Mouse (Mus musculus) erythroid progenitor cell, adult 5-6 weeks (primary cell): ENCODE data around the gene Snx8. TPM values are rescaled to one million over a fixed set of nuclear protein-coding genes. Genes with fewer than 3 reads are reported as not detected.

Source experiments
- ATAC-seq: replicated peaks from 2 replicates; pipeline ENCODE4 v1.8.0; 2016; ENCODE audit warnings: moderate number of reproducible peaks, mild to moderate bottlenecking, moderate TSS enrichment, inconsistent platforms; ENCODE audit not compliant: poor library complexity, low FRiP score, severe bottlenecking
- total RNA-seq, 2 experiments: library from RNA; stranded (forward) in 1 of 2; stranded (reverse) in 1 of 2; fragments of 150-400 nt in 1 of 2; fragments of 186-747, 209-891 nt in 1 of 2; gene quantifications; 2 replicates each; pipeline versions ENCODE4 v1.2.3 to v1.2.4; 2015 to 2017; ENCODE audit warnings: low replicate concordance in 2 of 2

Gene Snx8
- total RNA-seq, 2 experiments from 2014 or later, result 0.84 TPM; not detected in 1

DNA sequence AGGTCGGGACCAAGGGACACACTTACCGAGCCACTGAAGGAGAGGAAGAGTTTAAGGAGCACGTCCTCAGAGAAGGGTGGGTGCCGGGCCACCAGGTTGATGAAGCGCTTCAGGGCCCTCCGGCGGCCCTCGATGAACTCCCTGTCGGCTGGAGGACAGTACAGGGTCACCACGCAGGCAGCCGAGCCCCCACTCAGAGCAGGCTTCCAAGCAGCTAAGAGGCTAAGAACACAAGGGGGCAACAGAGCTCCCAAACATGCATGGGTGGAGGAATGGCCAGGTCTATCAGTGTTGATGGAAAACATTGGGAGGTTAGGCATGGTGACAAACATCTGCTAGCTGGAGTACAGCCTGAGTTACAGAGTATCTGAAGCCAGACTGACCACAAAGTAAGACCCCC is 33.1 kb downstream of the Snx8 start:
- ATAC-seq, result no peak

DNA sequence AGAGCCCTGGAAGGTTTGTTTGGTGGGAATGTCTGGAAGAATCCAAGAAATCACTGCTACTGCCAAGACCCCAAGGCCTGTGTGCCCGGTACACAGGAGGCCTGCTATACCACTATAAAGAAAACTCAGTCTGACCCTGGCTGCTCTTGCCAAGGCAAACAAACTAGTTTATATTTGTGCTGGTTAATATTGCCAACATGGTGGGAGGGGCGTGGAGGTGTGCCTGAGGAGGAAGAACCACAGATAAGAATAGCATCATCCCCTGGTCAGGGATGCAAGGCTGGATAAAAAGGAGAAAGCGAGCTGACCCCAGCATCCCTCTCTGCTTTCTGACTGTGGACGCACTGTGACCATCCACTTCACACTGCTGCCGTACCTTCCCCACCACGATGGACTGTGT is 36.7 kb downstream of the Snx8 start:
- no peak for ATAC-seq

DNA sequence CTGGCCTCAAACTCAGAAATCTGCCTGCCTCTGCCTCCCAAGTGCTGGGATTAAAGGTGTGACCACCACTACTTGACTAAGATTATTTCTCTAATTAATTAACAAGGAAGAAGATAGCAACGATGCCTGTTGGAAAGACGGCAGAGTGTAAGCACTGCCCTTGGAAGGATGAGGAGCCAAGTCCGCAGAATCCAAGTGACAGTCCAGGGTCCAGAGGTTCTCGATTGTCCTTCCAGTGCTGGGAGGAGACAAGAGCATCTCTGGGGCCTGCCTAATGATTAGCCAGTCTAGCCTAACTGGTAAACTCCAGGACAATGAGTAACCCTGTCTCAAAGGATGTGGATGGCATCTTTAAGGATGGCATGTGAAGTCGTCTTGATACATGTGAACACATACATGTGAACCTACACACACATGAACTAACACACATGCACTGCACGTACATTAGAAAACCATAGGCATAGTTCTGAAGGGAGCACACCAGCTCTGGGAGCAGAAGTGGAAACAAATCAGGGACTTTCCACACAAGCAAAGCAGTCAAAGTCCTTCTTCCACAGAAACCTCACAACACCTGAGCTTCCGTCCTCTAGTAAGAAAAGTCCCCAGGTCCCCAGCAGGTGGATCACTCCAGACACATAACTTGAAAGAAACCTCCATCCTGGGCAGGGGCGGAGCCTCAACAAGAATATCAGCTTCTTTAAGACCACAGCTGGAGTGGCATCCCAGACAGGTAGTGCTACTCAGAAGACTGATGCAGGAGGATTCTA is 38.1 kb downstream of the Snx8 start:
- no peak for ATAC-seq

DNA sequence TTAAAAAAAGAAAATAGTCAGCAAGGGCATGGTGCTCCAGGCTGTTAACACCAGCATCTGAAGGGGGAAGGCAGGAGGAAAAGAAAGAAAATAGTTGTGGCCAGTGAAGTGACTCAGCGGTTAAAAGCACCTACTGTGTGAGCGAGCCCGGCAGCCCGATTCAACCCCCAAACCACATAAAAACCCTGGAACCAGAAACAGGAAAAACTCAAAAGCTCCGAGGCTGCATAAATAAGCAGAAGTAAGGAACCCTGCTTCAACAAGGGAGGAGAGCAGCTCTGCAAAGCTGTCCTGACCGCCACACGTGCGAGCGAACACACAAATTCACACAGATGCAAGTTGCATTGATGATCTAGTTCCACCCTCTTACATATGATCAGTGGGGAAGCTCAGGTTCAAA is 39.2 kb downstream of the Snx8 start:
- ATAC-seq, result no peak

DNA sequence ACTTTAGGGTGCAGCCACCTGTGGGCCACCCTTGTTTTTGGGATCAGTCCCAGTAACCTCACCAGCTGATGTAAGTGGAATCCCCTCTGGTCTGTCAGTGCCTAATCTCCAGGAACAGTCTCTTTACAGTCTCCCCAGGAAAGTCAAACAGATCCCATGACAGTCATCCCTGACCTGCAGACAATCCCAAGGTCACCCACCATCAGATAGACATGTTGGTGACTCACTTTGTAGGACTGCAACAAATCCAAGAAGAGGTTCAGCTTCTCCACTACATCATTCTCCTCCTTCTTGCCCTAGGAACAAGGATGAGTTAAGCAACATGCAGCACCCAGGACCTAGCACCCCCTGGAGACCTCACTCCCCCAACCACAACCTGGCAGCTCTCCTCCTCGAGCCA is 43.0 kb downstream of the Snx8 start:
- no peak for ATAC-seq

DNA sequence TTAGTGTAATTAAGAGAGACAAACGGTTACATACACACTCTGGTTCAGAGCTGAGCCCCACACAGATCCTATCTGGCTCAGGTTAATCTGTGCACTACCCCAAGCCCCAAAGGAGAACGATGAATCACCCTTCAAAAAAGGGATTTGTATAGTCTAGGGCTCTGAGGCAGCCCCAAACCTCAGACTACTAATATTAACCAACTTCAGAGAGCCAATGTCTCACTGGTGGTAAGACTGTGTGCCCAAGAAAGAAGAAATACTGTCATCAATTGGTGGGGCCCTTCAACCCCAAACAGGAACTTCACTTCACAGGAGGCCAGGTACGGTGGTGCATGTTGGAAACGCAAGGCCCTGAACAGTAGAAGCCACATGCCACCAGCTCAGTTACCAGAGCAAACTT is 43.8 kb downstream of the Snx8 start:
- ATAC-seq, result no peak

DNA sequence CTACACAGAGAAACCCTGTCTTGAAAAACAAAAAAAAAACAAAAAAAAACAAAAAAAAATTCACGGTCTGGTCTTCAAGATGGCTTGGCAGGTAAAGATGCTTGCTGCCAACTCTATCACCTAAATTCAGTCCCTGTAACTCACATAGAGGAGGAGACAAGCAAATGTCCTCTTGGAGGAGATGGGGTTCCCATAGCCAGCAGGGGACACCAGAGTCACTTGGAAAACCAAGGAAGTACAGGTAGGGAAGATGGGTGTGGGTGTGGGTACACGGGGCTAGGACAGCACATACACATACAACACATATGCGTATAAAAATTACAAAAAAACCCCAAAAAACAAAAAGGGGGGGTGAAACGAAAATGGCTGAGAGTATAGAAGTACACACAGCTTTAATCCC is 46.2 kb downstream of the Snx8 start:
- no peak for ATAC-seq

DNA sequence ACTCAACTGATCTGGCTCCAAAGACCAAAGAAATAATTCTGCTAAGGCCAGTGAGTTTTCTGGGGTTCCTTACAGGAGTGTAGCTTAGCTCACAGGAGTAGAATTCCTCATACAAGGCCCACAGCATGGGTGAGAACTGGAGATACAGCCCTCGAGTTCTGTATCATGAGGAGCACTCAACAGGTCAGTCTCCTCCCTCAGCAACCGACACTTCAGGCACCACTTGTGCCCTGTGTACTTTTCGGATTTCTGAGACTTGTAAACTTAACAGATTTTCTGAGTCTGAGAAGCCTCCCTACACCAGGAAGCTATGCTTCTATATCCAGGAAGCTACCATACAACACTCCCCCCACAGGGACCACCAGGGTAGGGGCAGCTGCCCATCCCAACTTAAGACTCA is 49.2 kb downstream of the Snx8 start:
- ATAC-seq, result no peak

DNA sequence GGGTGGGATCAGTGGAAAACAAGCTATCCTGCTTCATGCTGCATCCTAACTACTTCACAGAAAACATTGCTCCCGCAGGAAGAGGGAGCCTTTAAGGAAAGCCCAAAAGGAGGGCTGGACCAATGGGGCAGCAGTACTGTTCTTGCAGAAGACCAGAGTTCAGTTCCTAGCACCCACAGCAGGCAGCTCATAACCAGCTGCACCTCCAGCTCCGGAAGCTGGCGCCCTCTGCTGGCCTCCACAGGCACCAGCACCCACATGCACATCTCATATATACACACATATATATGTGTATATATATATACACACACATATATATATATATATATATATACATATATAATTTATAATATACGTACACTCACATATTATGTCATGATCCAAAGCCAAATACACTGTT is 50.3 kb downstream of the Snx8 start:
- ATAC-seq, result no peak

DNA sequence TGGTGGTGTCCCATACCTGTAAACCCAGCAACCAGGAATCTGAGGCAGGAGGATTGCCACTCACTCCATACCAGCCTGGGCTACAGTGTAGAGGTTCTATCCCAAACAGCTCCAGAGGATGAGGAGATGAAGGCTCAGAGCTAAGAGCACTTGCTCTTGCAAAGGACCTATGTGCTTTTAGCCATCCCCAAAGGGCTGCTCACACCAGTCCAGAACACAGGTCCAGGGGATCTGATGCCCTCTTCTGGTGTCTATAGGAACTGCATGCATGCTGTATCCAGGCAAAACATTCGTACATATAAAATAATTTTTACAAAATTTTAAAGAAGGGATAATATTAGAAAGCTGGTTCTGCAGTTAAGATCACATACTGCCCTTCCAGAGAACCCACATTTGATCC is 52.4 kb downstream of the Snx8 start:
- no peak for ATAC-seq

DNA sequence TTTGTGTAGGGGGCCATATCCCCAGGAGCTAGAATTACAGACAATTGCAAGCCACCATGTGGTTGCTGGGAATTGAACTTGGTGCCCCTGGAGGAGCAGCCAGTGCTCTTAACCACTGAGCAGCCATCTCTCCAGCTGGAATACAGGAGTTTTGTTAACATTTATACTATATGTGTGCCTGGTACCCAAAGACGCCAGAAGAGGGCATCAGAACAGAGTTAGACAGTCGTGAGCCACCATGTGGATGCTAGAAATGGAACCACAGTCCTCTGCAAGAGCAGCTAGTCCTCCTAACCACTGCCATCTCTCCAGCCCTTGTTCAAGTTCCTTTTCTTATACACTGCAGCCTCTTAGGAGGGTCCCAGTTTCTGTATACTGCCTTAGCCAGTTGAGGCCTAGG is 55.4 kb downstream of the Snx8 start:
- ATAC-seq, result no peak

DNA sequence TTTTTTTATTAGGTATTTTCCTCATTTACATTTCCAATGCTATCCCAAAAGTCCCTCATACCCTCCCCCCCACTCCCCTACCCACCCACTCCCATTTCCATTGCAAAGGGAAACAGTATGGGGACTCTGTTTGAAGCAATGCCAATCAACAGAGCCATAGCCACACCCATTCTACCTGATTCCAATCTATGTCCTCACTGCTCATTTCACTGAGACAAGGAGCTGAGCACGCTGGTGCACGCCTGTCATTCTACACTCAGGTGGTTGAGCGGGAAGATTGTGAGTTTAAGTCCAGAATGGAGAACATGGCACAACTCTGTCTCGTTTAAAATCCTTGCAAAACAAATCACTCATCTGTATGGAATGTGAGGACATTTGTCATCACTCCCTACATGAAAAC is 56.5 kb downstream of the Snx8 start:
- no peak for ATAC-seq

DNA sequence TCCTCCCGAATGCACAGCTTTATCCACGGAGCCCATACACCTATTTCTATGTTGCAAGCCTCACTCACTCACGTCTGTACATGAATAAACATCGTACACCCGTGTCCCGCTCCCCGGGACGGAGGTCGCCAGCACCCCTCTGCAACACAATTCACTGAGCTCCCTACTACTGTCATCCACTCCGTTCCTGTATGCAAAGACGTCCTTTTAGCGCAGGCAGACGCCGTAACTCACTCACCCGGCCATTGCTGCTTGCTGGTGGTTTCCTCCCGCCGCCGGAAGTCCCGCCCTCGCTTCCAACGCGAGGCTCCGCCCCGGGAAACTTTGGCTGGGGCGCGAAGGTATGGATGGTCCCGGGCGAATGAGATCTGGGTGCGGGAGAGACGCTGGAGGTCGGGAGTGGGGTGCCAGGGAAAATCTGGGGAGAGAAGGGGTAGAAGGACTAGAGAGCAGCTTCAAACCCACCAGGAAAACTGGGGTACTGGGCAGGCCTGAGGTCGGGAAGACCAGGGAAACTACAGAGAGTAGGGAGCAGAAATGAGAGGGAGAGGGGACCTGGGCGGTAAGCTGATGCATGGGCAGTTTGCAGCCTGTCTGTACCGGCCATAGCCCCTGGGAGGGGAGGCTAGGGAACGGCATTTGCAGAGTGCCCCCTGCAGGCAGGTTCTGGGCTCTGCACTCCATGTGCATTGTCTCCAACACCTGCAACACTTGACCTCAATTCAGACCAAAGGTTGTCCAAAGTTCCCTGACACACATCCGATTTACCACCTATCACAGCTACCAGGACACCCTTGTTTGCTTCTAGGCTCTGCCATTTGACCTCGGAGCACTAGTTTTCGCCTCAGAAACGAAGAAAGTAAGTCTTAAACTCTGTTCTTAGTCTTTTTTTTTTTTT is 57.2 kb downstream of the Snx8 start, which contains the start of gene Mrm2:
Mrm2 (minus strand) TSS at position 284 of the 898 bp plus-strand sequence.
- ATAC-seq, result peak; percentile 97

DNA sequence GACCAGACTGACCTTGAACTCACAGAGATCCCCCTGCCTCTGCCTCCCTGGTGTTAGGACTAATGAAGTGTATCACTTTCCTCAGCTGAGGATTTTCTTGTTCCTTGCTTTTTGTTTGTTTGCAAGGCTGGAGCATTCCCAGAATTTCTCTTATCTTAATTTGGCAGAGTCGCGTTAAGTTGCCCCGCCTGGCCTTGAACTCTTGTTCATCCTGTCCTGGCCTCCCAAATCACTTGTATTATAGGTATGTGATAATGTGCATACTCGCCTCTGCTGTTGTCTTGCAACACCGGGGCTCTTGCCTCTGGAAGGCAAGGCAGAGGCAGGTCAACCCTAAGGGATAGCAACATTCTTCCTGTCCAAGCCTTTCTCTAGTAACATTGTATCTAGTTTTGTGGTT is 65.0 kb downstream of the Snx8 start:
- ATAC-seq, result no peak

DNA sequence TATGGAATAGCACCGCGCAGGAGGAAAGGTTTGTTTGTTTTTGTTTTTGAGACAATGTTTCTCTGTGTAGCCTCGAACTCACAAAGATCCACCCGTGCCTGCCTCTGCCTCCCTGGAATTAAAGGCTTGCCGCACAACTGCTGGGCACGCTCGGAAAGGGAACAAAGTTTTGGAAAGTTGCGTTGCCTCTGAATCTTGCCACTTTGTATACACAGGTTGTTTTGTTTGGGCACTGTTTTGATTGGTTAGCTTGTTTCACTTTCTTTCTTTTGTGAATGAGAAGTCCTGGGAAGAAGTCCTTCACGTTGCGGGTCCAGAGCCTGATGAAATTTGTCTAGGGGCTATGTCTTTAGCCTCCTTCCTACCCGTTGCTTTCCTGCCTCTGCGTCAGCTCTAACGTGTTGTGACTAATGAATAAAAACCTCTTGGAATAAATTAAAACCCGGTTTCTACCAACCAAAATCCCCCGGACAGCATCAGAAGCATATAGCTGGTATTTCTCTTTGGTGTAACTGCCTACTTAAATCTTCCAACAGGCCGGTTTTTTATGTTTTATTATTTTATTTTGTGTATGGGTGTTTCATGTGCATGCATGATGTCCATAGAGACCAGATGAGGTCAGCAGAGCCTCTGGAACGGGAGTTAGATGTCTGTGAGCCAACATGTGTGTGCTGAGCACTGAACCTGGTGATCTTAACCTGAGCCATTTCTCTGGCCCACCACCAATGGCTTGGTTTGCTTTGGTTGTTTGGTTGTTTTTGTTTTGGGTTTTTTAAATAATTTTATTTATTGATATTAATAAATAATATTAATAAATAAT is 67.1 kb downstream of the Snx8 start:
- peak; percentile 49 for ATAC-seq

DNA sequence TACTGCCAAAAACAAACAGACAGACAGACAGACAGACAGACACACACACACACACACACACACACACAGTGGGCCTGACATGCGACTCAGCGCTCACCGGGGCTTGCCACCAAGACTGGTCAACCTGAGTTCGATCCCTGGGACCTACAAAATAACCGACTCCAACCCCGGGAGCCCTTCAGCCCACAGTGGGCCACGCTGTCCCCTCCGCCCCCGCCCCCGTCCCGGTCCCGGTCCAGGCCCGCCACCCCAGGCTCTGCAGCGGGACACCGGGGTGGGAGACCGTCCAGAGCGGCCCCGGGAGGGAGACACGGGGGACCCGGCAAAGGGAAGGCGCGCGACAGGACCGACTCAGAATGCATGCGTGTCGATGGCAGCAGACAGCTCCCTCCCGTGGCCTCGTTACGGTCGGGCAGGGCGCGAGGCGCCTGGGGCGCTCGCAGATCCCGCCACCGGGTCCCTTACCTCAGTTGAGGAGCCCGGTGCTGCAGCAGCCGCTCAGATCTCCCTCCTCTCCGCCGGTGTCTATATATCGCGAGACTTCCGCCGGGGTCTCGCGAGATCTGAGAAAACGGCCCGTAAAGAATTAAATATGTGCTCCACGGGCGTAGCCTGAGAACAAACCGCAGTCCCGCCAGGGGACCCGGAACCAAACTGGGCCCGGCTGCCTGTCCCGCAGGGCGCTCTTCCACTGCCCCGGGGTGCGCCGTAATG is 67.9 kb downstream of the Snx8 start, which contains the start of the genes Mad1l1 and Nudt1:
Mad1l1 (minus strand) TSS at position 511 of the 714 bp plus-strand sequence.
Nudt1 (plus strand) TSS at position 615 of the 714 bp plus-strand sequence.
- ATAC-seq, result peak; percentile 91

DNA sequence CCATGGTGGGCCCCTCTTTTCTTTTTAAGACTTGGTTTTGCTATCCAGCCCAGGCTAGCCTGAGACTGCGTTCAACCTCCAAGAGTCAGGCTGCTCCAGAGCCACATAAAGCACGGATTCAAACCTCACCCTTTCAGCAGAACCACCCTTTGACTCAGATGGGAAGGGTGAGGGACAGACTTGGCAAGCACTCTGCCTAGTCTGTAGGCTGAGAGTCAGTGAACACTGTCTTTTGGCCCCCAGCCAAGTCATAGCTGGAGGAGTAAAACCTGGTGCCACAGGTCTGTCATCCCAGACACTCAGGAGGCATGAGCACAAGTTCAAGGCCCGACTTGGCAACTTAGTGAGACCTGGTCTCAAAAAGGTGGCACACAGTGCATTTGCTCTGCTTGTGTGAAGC is 72.3 kb downstream of the Snx8 start:
- no peak for ATAC-seq

DNA sequence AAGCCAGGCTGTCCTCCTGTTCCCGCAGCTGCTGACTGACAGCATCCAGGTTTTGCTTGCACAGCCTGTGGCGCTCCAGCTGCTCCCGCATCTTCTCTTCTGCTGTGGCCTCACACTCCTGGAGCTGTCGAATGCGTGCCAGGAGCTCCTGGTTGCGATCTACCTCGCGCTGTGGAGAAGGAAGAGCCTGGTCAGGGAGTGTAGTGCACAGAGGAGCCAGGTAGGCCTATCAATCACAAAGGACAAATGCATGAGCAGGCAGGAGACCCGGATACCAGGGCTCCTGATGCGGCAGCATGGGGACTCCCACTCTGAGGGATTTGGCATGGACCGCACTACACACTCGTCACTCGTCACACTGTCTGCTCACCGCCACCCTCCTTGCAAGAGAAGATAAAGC is 81.5 kb downstream of the Snx8 start:
- ATAC-seq, result no peak

DNA sequence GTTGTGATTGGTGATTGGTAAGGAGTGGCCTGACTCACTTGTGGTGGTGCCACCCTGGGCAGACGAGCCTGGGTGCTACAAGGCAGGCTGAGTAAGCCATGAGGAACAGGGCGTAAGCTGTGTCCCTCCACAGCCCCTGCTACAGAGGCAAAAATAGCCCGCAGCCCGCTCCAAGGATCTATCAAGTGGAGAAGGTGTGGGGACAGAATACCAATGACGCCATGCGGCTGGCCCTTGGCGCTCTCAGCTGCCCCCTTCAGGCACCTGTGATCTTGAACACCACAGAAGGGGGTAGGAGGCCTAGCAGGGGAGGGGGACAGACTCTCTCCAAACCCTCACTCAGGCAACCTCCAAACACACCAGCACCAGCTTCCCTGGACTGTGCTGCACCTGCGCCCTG is 83.0 kb downstream of the Snx8 start:
- ATAC-seq, result no peak

DNA sequence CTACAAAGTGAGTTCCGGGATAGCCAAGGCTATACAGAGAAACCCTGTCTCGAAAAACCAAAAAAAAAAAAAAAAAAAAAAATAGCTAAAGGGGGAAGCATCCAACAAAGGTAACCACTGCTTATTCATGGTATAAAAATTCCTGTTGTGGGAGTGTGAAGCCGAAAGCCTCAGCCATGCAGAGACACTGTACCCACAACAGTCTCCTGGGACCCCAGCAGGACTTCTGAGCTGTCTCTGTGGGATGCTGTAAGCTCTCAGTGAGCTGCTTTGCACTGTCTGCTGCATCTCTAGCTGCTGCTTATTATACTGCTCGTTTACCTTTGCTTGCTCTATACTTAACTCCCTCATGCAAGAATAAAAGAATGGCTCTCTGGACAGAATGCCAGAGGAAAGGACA is 90.8 kb downstream of the Snx8 start:
- no peak for ATAC-seq
